Mouse (Mus musculus): ENCODE measurements around the gene Dab1.

The Dab1 gene

GRCm38 (mm10) chr4:104366894-104367740 lies 748.0 kb downstream of the Dab1 start:
- DNase-seq (ENCODE audit: extremely low spot score, low spot score): peak; percentile 79

GRCm38 (mm10) chr4:104367741-104368411 lies 748.7 kb downstream of the Dab1 start:
- DNase-seq (ENCODE audit: extremely low spot score, low spot score): peak; percentile 65

DNA sequence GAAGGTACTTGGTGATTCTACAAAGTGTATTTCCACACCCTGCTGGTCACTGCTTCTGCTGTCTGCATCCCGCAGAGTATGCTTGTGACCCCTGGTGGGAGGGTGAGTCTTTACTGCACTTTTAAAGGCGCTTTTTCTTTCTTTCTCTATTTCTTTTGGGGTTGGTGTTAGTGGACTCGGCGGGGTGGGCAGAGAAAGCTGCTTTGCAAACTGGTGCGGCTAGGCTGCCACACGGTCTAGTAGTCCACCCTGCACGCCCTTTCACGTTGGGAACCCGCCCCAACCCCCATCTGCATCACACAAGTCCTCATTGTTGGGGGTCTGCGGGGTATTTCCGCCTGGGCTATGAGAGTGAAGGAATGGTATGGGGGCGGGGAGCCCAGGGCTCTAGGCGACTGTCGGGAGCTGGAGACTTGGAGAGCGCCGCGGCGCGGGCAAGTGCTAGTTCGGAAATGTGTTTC lies 749.4 kb downstream of the Dab1 start:
- DNase-seq (ENCODE audit: extremely low spot score, low spot score): peak; percentile 66

DNA sequence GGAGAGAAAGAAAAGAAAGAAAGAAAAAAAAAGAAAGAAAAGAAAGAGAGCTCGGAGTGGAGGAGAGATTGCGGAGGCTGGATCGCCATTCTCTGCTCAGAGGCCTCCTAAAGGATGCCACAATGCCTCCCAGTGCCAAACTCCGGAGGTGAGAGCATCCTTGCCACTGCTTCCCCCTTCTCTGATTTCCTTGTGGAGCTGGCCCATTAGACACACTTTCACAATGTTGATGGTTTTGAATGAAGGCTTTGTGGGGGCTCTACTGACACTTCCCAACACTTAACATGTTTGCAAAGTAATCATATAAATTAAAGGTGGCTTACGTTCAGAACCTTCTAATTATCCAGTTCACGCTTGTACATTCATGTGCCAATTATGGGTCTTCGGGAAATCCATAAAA lies 749.9 kb downstream of the Dab1 start:
- DNase-seq (ENCODE audit: extremely low spot score, low spot score): no peak

DNA sequence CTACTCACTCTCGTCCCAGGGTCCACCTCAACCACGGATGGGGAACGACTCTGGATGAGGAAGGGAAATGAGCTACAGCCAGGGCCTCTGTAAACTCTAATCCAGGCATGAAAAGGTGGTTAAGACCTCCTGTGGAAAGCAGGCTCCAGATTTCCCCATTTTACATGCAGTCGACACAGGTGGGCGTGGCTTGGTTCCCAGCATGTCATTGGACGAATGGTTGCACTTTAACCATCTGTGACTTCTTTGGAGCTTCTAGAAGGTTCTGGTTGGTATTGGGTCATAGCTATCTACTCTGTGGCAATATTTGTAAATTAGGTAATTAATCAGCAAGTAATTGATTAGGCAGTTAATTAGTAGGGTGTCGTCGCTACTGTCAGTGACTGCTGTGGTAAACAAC lies 752.0 kb downstream of the Dab1 start:
- DNase-seq (ENCODE audit: extremely low spot score, low spot score): no peak

- DNase-seq (ENCODE audit: extremely low spot score, low spot score): no peak
These were observed 755.0 kb downstream of the Dab1 start for GRCm38 (mm10) chr4:104374191-104374590.

GRCm38 (mm10) chr4:104384704-104385103 lies 765.5 kb downstream of the Dab1 start:
- no peak for DNase-seq (ENCODE audit: extremely low spot score, low spot score)

GRCm38 (mm10) chr4:104385272-104385671 lies 766.1 kb downstream of the Dab1 start:
- no peak for DNase-seq (ENCODE audit: extremely low spot score, low spot score)

DNA sequence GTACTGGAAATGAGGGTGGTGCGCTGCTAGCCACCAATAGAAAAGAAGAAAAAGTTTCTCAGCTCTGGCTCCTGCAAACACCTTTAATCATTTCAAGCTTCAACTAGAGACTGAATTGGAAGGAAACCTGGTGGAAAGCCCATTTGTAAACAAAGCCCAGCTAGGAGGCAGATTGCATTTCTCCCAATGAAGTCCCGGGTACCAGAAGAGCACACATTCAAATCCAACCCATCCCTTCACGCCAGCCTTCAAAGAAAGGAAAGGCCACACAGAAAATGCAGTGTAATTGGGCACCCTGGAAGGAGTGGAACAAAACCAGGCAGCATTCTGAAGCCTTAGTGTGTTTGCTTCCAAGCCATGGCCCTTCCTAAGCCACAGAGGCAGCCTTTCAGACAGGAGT lies 776.4 kb downstream of the Dab1 start:
- no peak for DNase-seq (ENCODE audit: extremely low spot score, low spot score)

- no peak for DNase-seq (ENCODE audit: extremely low spot score, low spot score)
These were observed 776.9 kb downstream of the Dab1 start for GRCm38 (mm10) chr4:104396095-104396494.

- DNase-seq (ENCODE audit: extremely low spot score, low spot score): no peak
These were observed 780.1 kb downstream of the Dab1 start for GRCm38 (mm10) chr4:104399106-104399730.

DNA sequence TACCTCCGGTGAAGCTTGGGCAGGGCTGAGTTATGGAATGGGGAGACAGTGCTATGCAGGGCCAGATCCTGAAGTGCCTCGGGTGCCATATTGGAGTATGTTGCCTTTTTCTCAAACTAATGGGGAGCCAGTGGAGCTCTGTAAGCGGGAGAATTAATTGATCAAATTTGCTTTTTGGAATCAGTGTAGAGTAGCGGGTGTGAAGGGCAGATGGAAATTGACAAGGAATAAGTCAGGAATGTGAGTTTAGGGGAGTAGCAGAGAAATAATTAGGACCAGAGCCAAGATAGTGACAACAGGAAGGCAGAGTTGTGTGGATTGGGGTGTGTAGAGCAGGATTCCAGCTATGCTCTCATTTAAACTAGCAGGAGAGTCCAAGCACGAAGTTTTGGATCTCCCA lies 784.9 kb downstream of the Dab1 start:
- DNase-seq (ENCODE audit: extremely low spot score, low spot score): no peak

- DNase-seq (ENCODE audit: extremely low spot score, low spot score): no peak
These were observed 791.8 kb downstream of the Dab1 start for GRCm38 (mm10) chr4:104410922-104411321.

- DNase-seq (ENCODE audit: extremely low spot score, low spot score): no peak
These were observed 796.3 kb downstream of the Dab1 start for GRCm38 (mm10) chr4:104415482-104415881.

- no peak for DNase-seq (ENCODE audit: extremely low spot score, low spot score)
These were observed 799.2 kb downstream of the Dab1 start for GRCm38 (mm10) chr4:104418354-104418753.

- DNase-seq (ENCODE audit: extremely low spot score, low spot score): no peak
These were observed 802.0 kb downstream of the Dab1 start for GRCm38 (mm10) chr4:104420983-104421680.

GRCm38 (mm10) chr4:104429127-104429526 lies 810.0 kb downstream of the Dab1 start:
- DNase-seq (ENCODE audit: extremely low spot score, low spot score): no peak

GRCm38 (mm10) chr4:104431231-104431855 lies 812.2 kb downstream of the Dab1 start:
- no peak for DNase-seq (ENCODE audit: extremely low spot score, low spot score)

GRCm38 (mm10) chr4:104432150-104432549 lies 813.0 kb downstream of the Dab1 start:
- no peak for DNase-seq (ENCODE audit: extremely low spot score, low spot score)

GRCm38 (mm10) chr4:104435736-104436135 lies 816.6 kb downstream of the Dab1 start:
- no peak for DNase-seq (ENCODE audit: extremely low spot score, low spot score)

DNA sequence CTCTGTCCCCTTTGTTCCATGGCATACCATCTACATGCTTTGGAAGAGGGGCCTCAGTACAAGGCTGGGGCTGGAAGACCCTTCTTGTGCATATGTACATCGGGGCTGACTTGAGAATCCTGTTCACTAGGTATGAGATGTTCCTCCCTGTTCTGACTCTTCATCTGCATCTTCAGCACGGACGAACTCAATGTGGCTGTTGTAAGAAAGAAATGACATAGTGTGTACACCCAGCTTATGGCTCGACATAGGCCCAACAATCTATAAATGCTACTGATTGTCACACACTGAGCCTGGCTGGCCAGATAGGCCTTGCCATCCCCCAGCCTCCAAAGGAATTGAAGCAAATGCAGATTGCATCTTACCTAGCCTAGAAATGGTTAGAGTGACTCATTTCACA lies 817.3 kb downstream of the Dab1 start:
- no peak for DNase-seq (ENCODE audit: extremely low spot score, low spot score)
